ENCODE assay signal across 15 mouse cellular contexts in genomic region chr16:9618206-9618605, GRCm38 (mm10).
"Had no signal": no experiment of that assay in that cellular context is flagged by ENCODE, and none has a peak within 500 bp of the region (broad histone marks: within the 10 kb centered on the region; RNA-seq: fewer than 3 reads in every experiment).

No protein-coding gene starts in this region.

- H3K27ac ChIP-seq: kidney, postnatal 0 days; left cerebral cortex, adult 2 months; liver, embryonic 13.5 days; midbrain, embryonic 13.5 days; neural tube, embryonic 13.5 days had no signal

- H3K4me1 ChIP-seq: liver, embryonic 13.5 days; midbrain, embryonic 13.5 days; neural tube, embryonic 13.5 days had no signal

- ATAC-seq: midbrain, embryonic 13.5 days had no signal

- H3K9me3 ChIP-seq: liver, embryonic 13.5 days; midbrain, embryonic 13.5 days; neural tube, embryonic 13.5 days had no signal

- H3K36me3 ChIP-seq: liver, embryonic 13.5 days; midbrain, embryonic 13.5 days; neural tube, embryonic 13.5 days had no signal

- H3K4me2 ChIP-seq: liver, embryonic 13.5 days; midbrain, embryonic 13.5 days; neural tube, embryonic 13.5 days had no signal

- H3K9ac ChIP-seq: liver, embryonic 13.5 days; midbrain, embryonic 13.5 days; neural tube, embryonic 13.5 days had no signal

- H3K27me3 ChIP-seq: liver, embryonic 13.5 days; midbrain, embryonic 13.5 days; neural tube, embryonic 13.5 days had no signal

- DNase-seq: kidney, adult 2 months; kidney, postnatal 25 days; layer of hippocampus, postnatal 36 days; liver, embryonic 13.5 days; lung, adult 2 months; lung, postnatal 14 days; lung, postnatal 4 days; thymus, adult 2 months; thymus, postnatal 14 days; thymus, postnatal 4 days had no signal

- H3K4me3 ChIP-seq: left cerebral cortex, adult 2 months; liver, embryonic 13.5 days; midbrain, embryonic 13.5 days; myocyte; neural tube, embryonic 13.5 days had no signal
